In genomic region chrX:152347041-152347440, GRCm38 (mm10) we compare ENCODE assay signal across 26 mouse cellular contexts. TPM values are rescaled to one million over a fixed set of nuclear protein-coding genes. Genes with fewer than 3 reads are reported as not detected.
A peak's percentile ranks its signal among the peaks of the same experiment; 100 is the strongest.
DNase-seq lines count a peak whose midpoint lies in the region; ATAC-seq lines count a peak whose summit lies in the region.
"Had no signal": no experiment of that assay in that cellular context is flagged by ENCODE, and none has a peak within 500 bp of the region (broad histone marks: within the 10 kb centered on the region; RNA-seq: fewer than 3 reads in every experiment).

No protein-coding gene starts in this region.

- no peaks in the 10 kb centered on the region; the same call in 1 of the 2 replicates for H3K36me3 ChIP-seq in midbrain, embryonic 14.5 days (ENCODE audit: control insufficient read depth, insufficient read depth, low read length)
- H3K36me3 ChIP-seq: embryonic facial prominence, embryonic 13.5 days; liver, embryonic 15.5 days had no signal

- no peak overlapping the region for H3K9ac ChIP-seq in midbrain, embryonic 14.5 days (replicated peaks; ENCODE audit: low read length)
- H3K9ac ChIP-seq: embryonic facial prominence, embryonic 13.5 days; liver, embryonic 15.5 days; lung, embryonic 14.5 days; neural tube, embryonic 12.5 days had no signal

- 95% methylated on average over 14 of the region's 14 CpGs for WGBS in midbrain, embryonic 14.5 days

- H3K9me3 ChIP-seq in midbrain, embryonic 14.5 days (ENCODE audit: control insufficient read depth, low read length): no peaks in the 10 kb centered on the region
- H3K9me3 ChIP-seq: embryonic facial prominence, embryonic 13.5 days; forebrain, embryonic 10.5 days; liver, embryonic 15.5 days; neural tube, embryonic 12.5 days had no signal

- no peak overlapping the region for H3K27ac ChIP-seq in midbrain, embryonic 14.5 days (replicated peaks; ENCODE audit: low read depth, low read length)
- H3K27ac ChIP-seq: embryonic facial prominence, embryonic 13.5 days; forebrain, embryonic 10.5 days; kidney, postnatal 0 days; liver, embryonic 15.5 days; neural tube, embryonic 12.5 days had no signal

- no peaks in the 10 kb centered on the region for H3K4me1 ChIP-seq in midbrain, embryonic 14.5 days (ENCODE audit: control insufficient read depth, insufficient read depth, low read length)
- H3K4me1 ChIP-seq: embryonic facial prominence, embryonic 13.5 days; neural tube, embryonic 12.5 days had no signal

- H3K4me2 ChIP-seq in midbrain, embryonic 14.5 days (ENCODE audit: low read length): no peak overlapping the region
- H3K4me2 ChIP-seq: embryonic facial prominence, embryonic 13.5 days; liver, embryonic 15.5 days; lung, embryonic 14.5 days; neural tube, embryonic 12.5 days had no signal

- H3K4me3 ChIP-seq in midbrain, embryonic 14.5 days (replicated peaks; ENCODE audit: low read depth, low read length): no peak overlapping the region
- H3K4me3 ChIP-seq: embryonic facial prominence, embryonic 13.5 days; forebrain, embryonic 10.5 days; liver, embryonic 15.5 days; myocyte; neural tube, embryonic 12.5 days had no signal

- peaks cover 15% of the 10 kb centered on the region; the same call in 1 of the 2 replicates for H3K27me3 ChIP-seq in midbrain, embryonic 14.5 days (ENCODE audit: control insufficient read depth, insufficient read depth, low read length)

- intact Hi-C loops in left cerebral cortex, postnatal 4 days (cut with DNase I): no loop called here
- intact Hi-C loops in left cerebral cortex, postnatal 25 days (cut with DNase I): no loop called here

- ATAC-seq in midbrain, embryonic 14.5 days (ENCODE audit: low FRiP score, low TSS enrichment): no peak
- ATAC-seq: forebrain, embryonic 16.5 days; intestine, embryonic 16.5 days; midbrain, embryonic 16.5 days had no signal

- DNase-seq in left cerebral cortex, postnatal 4 days: peak; percentile 85
- no peak for DNase-seq in left cerebral cortex, postnatal 25 days (ENCODE audit: low spot score in 2 of 2)
- DNase-seq in cerebellum, adult 11-12 months: peak; percentile 82
- DNase-seq in cerebellum, adult 9-11 months: peak; percentile 84
- DNase-seq in adrenal gland, adult 8-10 months: no peak
- DNase-seq in midbrain, embryonic 14.5 days: no peak
- DNase-seq in spleen, postnatal 10 days (ENCODE audit: low spot score in 2 of 2): no peak
- DNase-seq: adrenal gland, postnatal 36 days; gastrocnemius, postnatal 10 days; heart, postnatal 14 days; kidney, adult 8-10 months; kidney, postnatal 4 days; lung, embryonic 14.5 days; lung, postnatal 14 days; thymus, postnatal 4 days had no signal

RNA-seq across cellular contexts. Expression of gene Tspyl2, which starts 4.8 kb away (rescaled TPM):
- 10 to 100 TPM; 57.4 to 72.5 TPM for total RNA-seq in left cerebral cortex, postnatal 4 days (2021)
- total RNA-seq in left cerebral cortex, postnatal 25 days (2021): 10 to 100 TPM; 87.1 to 98.9 TPM
- total RNA-seq in adrenal gland, adult 8-10 months (2022): 10 to 100 TPM; 43.6 to 97.6 (median 77.6) TPM
- 41.0 and 51.2 TPM in 2 replicates for polyA plus RNA-seq in midbrain, embryonic 14.5 days (2014; fragmentation: Nextera tagmentation; extraction: Ambion mirVana)

RNA-seq across cellular contexts. Expression of gene Kantr, which starts 19.7 kb away (rescaled TPM):
- total RNA-seq in left cerebral cortex, postnatal 4 days (2021): 10 to 100 TPM; 36.6 to 46.6 TPM
- total RNA-seq in left cerebral cortex, postnatal 25 days (2021): 10 to 100 TPM; 51.1 to 65.3 TPM
- total RNA-seq in adrenal gland, adult 8-10 months (2022): 10 to 100 TPM; 12.9 to 21.2 (median 18.2) TPM
- 36.9 TPM in 2 replicates for polyA plus RNA-seq in midbrain, embryonic 14.5 days (2014; fragmentation: Nextera tagmentation; extraction: Ambion mirVana)

RNA-seq across cellular contexts. Expression of gene Gpr173, which starts 21.5 kb away (rescaled TPM):
- total RNA-seq in left cerebral cortex, postnatal 4 days (2021): 10 to 100 TPM; 31.9 to 33.8 TPM
- 10 to 100 TPM; 17.5 to 19.9 TPM for total RNA-seq in left cerebral cortex, postnatal 25 days (2021)
- 1 to 10 TPM; 1.2 to 4.1 (median 2.9) TPM for total RNA-seq in adrenal gland, adult 8-10 months (2022)
- polyA plus RNA-seq in midbrain, embryonic 14.5 days (2014; fragmentation: Nextera tagmentation; extraction: Ambion mirVana): 6.8 and 10.0 TPM in 2 replicates
- total RNA-seq: common myeloid progenitor, adult 5-6 weeks; liver, adult 2 months had no signal

Comparison
In these comparisons a context has a peak if more than half of its experiments do, and no peak if none do; other contexts are left out.
1. DNase-seq: peak in left cerebral cortex, postnatal 4 days (single experiment), cerebellum, adult 11-12 months (single experiment) and cerebellum, adult 9-11 months (single experiment); none in left cerebral cortex, postnatal 25 days (0 of 2), adrenal gland, adult 8-10 months (single experiment), midbrain, embryonic 14.5 days (single experiment) and spleen, postnatal 10 days (0 of 2).